Mouse (Mus musculus) adrenal gland, postnatal 36 days (tissue): Measurements from ENCODE around the gene Cyp26b1. TPM values are rescaled to one million over a fixed set of nuclear protein-coding genes. Genes with fewer than 3 reads are reported as not detected.
"Not testable (repeated sequence)": the region's sequence is repeated elsewhere in the genome, so short reads cannot be mapped to it uniquely, and the experiment has no call there.

Experiments used
- DNase-seq, 2 experiments: peaks; one replicate each; pipeline ENCODE4 v3.0.0; 2021; ENCODE audit warnings: mixed read lengths in 1 of 2
- long read RNA-seq, 2 experiments: library from polyadenylated mRNA; stranded (forward); transcript quantifications; one replicate each; pipeline ENCODE4 v2.0.0; 2021; ENCODE audit warnings: borderline sequencing depth in 2 of 2
- total RNA-seq, 2 experiments: library from RNA; stranded (reverse); gene quantifications; 2 replicates each; pipeline ENCODE4 v1.2.3; 2021

Cyp26b1 gene
- 10 to 100 TPM in 1 of 2 experiments, 1 to 10 TPM in 1; 7.1 to 14.1 TPM for total RNA-seq
- long read RNA-seq, experiment 1, full-length matches to known transcripts: 1 of 4 reads
- long read RNA-seq, experiment 1, partial matches to known transcripts: 0 of 4 reads
- long read RNA-seq, experiment 1, other reads (novel, unspliced or antisense): 3 of 4 reads
- long read RNA-seq, experiment 2, partial matches to known transcripts: 0 of 1 reads
- long read RNA-seq, experiment 2, other reads (novel, unspliced or antisense): 1 of 1 reads

GRCm38 (mm10) chr6:84593693-84594092, at the start of gene Cyp26b1:
Gene Cyp26b1 (minus strand): TSS chr6:84593908.
- no peak for DNase-seq

DNA sequence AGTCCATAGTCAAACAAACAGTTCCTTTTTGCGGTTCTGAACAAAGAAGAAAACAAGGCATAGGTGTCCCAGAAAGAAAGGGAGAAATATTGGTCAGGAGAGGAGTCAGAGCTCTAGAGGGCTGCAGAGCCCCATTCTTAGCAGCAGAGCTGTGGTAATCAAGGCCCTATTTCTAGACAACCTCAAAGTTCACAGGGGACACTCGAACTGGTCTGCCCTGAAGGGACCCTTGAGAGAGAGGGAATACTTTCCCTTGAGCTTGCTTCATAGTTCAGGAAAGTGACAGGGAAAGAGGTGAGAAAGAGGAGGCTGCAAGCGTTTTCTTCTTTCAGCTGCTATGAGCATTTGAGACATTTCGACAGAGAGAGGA, 47.3 kb upstream of the Cyp26b1 start:
- no peak for DNase-seq

DNA sequence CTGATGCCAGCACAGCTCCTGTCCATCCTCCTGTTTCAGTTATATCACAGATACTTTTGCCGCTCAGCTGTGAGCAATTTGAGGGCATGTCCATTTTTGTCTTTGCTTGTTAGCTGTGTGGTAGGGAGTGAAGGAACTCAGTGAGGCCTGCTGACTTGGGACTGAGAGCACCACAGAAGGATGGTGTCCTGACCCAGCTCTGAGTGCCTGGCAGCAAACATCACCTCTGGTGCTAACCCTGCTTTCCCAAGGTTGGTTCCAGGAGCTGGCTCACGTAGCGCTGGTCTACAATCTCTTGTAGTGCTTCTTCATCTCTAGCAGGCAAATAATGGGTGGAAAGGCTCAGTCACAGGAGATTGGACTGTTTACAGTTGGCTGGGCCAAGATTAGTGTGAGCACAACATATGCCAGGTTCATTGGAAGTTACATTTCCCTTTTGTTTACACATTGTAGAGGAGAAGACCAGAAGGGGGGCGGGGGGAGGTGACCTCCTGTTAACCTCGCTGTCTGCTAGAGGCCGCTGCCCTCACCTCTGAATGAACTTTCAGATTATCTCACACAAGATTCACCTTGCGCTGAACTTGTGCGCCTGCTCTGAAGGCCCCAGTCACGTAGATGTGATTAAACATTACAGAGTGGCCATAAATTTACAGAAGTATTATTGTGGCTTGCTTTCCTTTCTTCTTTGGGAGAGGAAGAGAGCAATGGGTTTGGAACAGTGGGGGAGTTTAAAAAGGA, 46.8 kb upstream of the Cyp26b1 start:
- peak; percentile 14 to 52 for DNase-seq

GRCm38 (mm10) chr6:84638206-84638605, 44.5 kb upstream of the Cyp26b1 start:
- DNase-seq: peak; percentile 25 to 58

- DNase-seq: no peak
Measured at GRCm38 (mm10) chr6:84631588-84631987, 37.9 kb upstream of the Cyp26b1 start.

- DNase-seq: peak; percentile 16 to 50
Measured at GRCm38 (mm10) chr6:84630276-84630675, 36.6 kb upstream of the Cyp26b1 start.

DNA sequence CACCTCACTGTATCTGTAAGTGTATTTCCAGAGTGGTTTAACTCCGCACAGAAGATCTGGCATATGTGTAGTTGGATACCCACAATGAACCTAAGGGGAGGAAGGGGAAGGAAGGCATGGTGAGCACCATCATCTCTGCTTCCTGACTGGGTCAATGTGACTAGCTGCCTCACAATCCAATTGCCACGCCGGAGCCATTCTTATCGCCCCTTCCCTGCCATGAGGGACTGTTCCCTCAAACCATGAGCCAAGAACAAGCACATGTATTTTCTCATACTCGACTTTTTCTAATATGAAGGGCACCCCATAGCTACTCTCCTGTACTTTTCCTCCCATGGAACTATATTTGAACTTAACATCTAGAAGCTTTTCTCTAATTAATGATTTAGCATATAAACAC, 35.1 kb upstream of the Cyp26b1 start:
- no peak for DNase-seq

DNA sequence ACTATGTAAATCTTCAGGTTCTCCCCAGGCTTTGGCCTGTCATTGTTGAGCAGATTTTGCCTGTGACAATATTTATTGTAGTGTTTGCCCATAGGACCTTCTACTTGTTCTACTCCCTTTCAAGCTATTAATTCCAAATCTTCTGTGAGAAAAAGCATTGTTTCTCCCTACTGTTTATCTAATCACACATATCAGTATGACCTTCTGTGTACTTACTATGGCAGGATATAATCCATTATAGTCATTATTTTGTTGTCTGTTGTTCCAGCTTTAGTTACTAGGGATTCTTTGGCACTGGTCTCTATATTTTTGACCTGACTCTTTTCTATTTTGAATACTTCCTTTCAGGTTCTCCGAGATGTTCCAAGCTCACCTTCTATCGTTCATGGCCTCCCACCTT, 32.7 kb upstream of the Cyp26b1 start:
- no peak for DNase-seq

- DNase-seq: no peak
Measured at GRCm38 (mm10) chr6:84619166-84619565, 25.5 kb upstream of the Cyp26b1 start.

DNA sequence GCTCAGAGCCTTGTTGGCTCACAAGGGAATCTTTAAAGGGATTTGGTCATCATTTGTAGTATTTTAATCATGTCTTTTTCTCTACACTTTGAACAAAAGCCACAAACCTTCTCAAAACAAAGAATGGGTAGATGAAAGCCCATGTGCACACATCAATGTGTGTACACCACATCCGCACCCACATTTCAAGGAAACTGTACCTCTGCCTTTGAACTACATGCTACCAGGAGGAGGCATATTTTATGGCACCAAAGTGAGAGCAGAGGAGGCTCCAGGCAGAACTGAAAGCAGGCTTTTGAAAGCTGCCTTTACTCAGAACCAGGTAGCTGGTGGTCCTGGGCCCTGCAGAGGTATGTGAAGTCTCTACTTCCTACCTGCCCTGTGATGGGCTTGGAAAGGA, 23.3 kb upstream of the Cyp26b1 start:
- DNase-seq: no peak

DNA sequence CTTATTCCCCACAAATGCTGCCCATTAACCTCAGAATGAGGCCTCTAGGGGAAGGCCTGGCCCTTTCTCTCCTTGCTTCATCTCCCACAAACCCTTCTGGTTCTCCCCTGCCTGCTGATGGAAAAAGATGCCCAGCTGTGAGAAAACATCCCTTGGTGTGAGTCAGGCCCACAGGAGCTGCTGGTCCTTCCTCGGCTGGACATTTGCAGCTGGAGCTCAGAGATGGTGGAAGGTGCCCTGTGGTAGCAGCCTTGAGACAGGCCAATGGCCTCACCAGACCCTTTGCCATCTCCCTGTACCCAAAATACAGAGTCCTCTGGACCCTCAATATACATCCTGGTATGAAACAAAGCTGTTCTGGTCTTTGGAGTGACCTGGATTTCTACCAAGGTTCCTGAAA, 22.9 kb upstream of the Cyp26b1 start:
- DNase-seq: no peak

- no peak for DNase-seq
Measured at GRCm38 (mm10) chr6:84613561-84613960, 19.9 kb upstream of the Cyp26b1 start.

GRCm38 (mm10) chr6:84601136-84601889, 7.6 kb upstream of the Cyp26b1 start:
- no peak for DNase-seq

GRCm38 (mm10) chr6:84599296-84599695, 5.6 kb upstream of the Cyp26b1 start:
- DNase-seq: not testable (repeated sequence)

DNA sequence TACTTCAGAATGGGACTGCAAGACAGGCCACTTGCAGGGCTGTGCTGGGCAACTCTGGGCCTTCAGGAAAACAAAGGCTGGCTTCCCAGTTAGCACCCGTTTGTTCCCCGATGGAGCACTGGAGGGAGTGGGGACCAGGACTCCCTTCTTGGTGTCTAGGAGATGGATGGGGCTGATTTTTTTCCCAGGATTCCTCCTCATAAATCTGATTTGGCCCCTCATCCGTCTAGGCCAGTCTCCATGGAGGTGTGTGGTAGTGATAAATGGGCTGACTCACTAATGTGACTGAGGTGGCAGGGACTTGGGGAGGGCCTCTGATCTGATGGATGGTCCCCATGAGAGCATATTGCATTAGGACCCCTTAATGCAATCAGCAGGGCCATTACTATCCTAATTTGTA, 5.0 kb upstream of the Cyp26b1 start:
- no peak for DNase-seq

DNA sequence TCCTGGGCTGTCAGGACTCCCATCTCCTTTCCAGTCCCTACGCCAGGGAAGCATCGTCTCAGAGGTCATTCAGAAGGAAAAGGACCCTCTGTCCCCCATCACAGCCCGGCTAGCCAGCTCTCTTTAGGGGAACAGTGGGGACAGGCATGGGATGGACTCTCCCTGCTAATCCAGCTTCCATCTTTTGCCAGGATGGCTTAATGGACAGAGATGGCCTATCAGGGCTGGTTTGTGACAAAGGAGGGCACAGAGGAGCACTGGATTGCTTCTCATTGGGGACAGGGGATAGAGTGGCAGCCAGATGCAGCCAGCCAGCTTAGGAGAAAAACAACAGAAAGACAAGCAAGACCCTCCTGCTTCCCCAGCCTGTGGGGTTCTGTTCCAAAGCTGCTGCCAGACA, 918 bp upstream of the Cyp26b1 start:
- no peak for DNase-seq

GRCm38 (mm10) chr6:84590961-84591745, 2.6 kb downstream of the Cyp26b1 start:
- DNase-seq: no peak

DNA sequence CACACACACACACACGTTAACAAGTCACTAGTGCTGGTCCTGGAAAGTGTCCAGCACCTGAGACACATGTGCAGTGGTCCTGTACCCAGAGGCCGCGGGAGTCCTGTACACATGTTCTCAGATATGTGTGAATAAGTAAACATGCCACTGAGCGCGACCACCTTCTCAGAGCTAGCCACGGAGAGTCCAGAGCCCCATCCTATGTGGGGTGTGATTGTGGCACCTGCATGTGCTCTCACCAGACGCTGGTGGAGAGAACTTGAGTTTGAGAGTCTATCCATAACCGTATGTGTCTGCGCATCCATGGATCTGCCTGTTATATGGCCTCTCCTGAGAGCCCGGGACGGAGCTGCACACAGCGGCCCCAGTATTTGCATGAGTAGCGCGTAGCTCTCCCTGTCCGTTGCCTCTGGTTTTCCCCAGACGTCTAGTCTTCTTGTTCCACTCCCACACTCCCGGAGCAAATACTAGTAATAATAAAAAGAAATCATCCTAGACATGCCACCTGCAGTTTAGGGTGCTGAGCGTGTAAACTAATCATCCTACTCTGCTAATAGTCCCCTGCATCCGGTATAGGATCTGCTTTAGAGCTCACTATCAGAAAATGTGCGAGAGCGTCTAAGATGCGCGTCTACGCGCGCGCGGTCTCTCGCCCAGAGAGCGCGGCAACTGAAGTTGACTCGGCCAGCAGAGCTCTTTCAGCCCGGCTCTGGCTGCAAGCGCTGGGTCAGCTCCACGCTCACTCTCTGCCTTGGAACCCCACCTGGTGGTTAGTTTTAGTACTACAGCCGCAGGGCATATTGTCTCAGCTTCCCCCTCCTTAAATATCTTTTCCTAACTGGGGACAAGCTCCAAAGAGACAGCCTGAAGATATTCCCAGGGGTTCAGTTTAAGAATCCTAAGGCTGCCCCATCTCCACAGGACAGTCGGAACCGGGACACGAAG, 3.7 kb downstream of the Cyp26b1 start:
- DNase-seq: peak; percentile 90 to 94

GRCm38 (mm10) chr6:84588895-84589652, 4.6 kb downstream of the Cyp26b1 start:
- peak; percentile 73 to 80 for DNase-seq

DNA sequence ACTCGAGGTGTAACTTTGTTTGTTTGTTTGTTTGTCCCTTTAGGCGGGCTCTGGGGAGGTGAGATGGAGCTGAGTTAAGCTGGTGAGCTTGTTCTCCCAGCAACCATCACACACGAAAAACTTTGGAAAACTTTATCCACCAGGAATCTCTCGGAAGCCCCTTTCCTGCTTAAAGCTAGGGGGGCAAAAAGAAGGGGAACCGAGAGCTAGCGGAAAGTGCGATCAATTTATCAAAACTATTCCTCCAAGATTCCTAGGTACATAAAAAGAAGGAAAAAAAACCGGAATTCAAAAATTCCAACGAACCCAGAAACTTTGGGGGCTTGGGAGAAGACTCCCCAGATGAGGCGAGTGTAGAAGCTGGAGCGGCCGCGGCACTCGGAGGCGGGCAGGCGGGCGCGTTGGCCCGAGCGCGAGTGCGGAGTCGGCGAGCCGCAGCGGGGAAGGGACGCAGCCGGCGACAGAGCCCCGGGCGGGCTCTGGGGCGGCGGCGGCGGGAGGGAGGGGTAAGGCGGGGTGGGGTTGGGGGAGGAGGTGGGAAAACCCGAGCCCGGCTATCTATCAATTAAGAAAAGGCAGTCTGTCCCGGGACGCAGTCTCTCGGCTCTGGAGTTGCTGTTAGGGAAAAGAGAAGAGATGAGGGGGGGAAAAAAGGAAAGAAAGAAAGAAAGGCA, 5.3 kb downstream of the Cyp26b1 start:
- peak; percentile 49 to 62 for DNase-seq
